Mouse (Mus musculus) ovary, adult 2 months (tissue): ENCODE data around the gene Ccdc12. TPM values are rescaled to one million over a fixed set of nuclear protein-coding genes. Genes with fewer than 3 reads are reported as not detected.

ENCODE experiments used
- polyA plus RNA-seq: library from polyadenylated mRNA; depleted of rRNA; stranded (reverse); fragments of >200 nt; gene quantifications from 2 replicates; pipeline ENCODE4 v1.2.3, GENCODE M21; 2012; rRNA removed

The Ccdc12 gene
- polyA plus RNA-seq: 76.4 and 111 TPM in 2 replicates

DNA sequence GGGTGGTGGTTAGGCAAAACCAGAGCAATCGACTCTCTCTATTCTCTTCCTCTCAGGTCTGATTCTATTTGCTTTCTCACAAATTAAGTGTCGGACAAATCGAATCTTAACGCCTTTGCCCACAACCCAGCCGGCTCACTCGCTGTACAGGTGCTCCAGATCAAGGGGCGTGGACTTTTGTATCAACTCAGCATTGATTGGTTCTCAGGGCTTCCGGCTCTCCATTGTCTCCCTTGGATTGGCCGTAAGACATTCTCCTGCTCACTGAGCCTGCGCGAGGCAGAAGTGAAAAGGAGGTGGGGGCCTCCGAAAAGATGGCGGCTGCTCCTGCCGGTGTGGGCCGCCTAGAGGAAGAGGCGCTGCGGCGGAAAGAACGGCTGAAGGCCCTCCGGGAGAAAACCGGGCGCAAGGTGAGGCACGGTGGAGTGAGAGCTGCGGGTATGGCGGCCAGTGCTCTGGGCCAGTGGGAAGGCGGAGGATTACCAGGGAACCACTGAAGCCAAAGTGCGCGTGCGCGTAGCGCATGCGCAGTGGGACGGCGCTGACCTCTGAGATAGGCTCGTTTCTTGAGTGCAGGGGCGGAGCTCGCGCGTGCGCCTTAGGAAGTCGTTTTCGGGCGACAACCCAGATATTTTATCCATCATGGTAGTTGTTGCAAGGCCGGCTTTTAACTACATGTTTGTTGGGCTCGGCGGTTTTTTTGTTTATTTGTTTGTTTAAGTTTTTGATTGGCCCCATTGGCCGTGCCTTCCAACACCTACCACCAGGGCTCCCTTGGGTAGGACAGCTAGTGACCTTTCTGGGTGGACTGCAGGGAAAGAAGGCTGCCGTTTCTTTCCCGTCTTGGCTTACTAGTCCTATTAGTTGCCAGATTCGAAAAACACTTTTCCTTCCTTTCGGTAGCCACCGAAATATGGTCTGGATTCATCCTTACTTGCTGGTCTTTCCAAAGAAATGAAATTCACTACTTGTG is at the start of gene Ccdc12:
TSS of gene Ccdc12 (plus strand) at position 255 of the 973 bp plus-strand sequence.

DNA sequence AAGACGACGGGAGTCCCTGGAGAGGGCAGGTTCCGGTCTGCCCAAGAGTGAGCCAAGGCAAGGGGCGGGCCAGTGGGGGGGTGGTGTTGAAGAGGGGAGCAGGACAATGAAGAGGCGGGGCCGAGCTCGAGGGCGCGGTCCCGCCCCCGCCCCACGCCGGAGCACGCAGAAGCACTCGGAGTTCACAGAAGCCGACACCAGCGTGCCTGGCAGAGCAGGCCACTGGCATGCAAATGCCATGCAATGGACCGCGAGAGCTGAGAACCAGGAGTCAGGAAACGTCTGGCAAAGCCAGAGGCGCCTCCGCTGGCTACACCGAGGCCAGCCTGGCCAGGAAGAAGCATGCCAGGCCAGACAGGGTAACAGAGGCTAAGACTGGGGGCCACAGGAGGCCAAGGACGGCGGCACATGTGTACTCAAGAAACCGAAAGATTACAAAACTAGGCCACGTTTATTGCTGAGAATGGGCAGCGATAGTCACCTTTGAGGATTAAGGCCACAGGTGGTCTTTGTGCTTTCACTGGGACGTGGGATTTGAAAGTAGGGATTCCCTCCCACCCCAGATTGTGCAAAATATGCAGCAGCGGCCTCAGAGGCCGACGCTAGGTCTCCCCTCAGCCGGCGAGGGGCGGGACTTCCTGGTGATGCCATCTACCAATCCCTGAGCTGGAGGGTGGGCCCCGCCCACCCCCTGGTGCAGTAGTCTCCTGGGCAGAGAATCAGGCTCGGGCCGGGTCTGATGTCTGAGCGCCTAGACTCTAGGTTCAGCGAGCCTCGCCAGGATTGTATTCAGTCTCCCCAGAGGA is 31.7 kb upstream of the Ccdc12 start, which contains the start of gene Nradd:
TSS of gene Nradd (minus strand) at position 92 of the 806 bp plus-strand sequence.

DNA sequence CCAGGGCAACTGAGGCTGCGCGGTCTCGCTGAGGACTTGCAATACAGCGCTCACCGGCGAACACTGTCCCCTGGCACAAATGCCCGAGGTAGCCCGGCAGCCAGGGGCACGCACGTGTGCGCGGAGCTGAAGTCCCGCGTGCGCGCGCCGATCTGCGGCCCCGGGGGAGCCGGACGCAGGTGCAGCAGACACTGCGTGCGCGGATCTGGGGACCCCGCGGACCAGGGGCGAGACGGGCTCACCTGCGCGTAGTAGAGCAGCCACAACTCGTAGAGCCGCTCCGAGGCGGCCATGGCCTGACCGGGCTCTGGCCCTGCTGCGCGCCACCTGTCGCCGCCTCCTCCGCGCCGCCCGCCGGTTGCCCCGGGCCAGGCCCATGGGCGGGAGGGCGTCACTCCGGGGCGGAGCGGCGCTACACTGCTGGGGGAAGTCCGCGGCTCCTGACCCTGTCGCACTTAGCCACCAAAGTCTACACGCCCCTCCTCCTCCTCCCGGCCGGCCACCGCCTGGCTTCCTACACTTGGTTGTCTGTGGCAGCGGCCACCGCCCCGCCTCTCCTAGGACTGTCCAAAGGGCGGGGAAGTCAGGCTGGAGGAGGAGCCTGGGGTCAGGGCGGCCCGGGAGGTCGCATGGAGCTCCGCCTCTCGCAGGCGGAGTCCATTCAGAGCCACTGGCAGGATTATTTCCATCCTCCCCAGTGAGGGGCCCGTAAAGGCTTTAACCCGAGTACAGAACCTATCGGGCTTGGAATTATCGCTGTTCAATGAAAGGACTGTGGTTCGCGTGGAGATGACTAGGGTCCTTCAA is 2.4 kb upstream of the Ccdc12 start, which contains the start of gene Nbeal2:
TSS of gene Nbeal2 (minus strand) at position 507 of the 807 bp plus-strand sequence.

DNA sequence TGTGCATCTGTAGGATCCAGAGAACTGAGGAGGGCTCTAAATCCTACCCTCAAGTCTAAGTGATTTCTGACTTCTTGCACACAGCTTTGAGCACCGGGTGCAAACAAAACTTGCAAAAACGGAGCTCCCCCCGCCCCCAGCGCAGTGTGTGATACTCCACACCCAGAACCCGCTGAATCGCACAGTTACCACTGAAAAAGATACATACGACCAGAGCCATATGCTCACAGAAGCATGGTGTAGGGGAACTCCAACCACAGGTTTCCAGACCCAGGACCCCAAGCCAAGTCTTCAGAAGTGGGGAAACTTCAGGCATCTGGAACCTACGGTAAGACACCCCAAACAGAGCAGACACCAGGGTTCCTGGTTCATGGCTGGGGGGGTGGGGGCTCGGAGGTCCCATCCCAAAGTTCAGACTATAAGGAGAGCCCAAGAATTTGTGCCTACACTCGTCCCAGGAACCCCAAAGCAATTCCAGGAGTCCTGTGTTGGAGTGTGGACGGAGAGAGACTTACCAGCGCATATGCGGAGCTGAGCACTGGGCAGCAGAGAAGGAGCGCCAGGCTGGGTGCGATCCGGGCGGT is 85.5 kb downstream of the Ccdc12 start, which contains the start of gene Myl3:
TSS of gene Myl3 (plus strand) at position 151 of the 584 bp plus-strand sequence.

DNA sequence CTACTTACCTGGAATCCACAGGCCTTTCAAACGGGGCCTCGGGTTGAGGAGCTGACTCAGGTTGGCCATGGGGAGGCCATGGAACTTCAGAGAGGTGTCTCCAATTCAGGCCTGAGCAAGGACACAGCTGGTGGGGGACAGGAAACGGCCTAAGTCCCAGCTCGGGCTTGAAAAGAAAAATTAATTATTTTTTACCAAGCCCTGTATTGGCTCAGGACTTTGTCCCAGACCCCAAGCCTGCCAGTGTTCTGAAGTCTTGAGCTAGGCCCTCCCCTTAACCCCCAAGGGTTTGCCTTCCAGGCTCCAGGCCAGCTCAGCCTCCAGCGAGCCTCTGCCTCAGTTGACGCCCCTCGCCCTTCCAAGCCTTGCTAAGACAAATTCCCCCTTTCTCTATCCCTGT is 90.7 kb downstream of the Ccdc12 start, which contains the start of gene Pth1r:
TSS of gene Pth1r (minus strand) at position 185 of the 400 bp plus-strand sequence.

Other genes starting within 250 kb of the Ccdc12 start
- 38.1 and 46.1 TPM in 2 replicates for gene Ptpn23, start 248.3 kb upstream of the Ccdc12 start, polyA plus RNA-seq
- not detected in 2 replicates for gene Ngp, start 236.8 kb upstream of the Ccdc12 start, polyA plus RNA-seq
- 14.7 and 20.0 TPM in 2 replicates for gene Klhl18, start 179.8 kb upstream of the Ccdc12 start, polyA plus RNA-seq
- 5.3 and 7.4 TPM in 2 replicates for gene Kif9, start 179.5 kb upstream of the Ccdc12 start, polyA plus RNA-seq
- 37.7 and 65.6 TPM in 2 replicates for gene Setd2, start 123.9 kb upstream of the Ccdc12 start, polyA plus RNA-seq
- 45.3 and 49.3 TPM in 2 replicates for gene Nradd, start 32.1 kb upstream of the Ccdc12 start, polyA plus RNA-seq
- 31.1 and 34.4 TPM in 2 replicates for gene Nbeal2, start 2.3 kb upstream of the Ccdc12 start, polyA plus RNA-seq
- 0.15 and 0.35 TPM in 2 replicates for gene Myl3, start 85.4 kb downstream of the Ccdc12 start, polyA plus RNA-seq
- 59.6 and 72.7 TPM in 2 replicates for gene Pth1r, start 90.6 kb downstream of the Ccdc12 start, polyA plus RNA-seq
- not detected in 2 replicates for gene Prss42, start 141.7 kb downstream of the Ccdc12 start, polyA plus RNA-seq
- gene Prss44, start 157.5 kb downstream of the Ccdc12 start, polyA plus RNA-seq: 0.29 and 0.37 TPM in 2 replicates
- not detected in 2 replicates for gene Prss43, start 170.2 kb downstream of the Ccdc12 start, polyA plus RNA-seq
- not detected in 2 replicates for gene Prss45, start 178.1 kb downstream of the Ccdc12 start, polyA plus RNA-seq
- 0.15 and 0.17 TPM in 2 replicates for gene Prss46, start 188.0 kb downstream of the Ccdc12 start, polyA plus RNA-seq
- gene Prss50, start 201.5 kb downstream of the Ccdc12 start, polyA plus RNA-seq: 0.09 and 0.17 TPM in 2 replicates
- gene Als2cl, start 223.4 kb downstream of the Ccdc12 start, polyA plus RNA-seq: 42.5 and 54.8 TPM in 2 replicates
- gene Tmie, start 223.6 kb downstream of the Ccdc12 start, polyA plus RNA-seq: 5.2 and 7.4 TPM in 2 replicates